In genomic region chr7:130605111-130605510, GRCm38 (mm10) we compare ENCODE assay signal across 8 mouse cellular contexts. TPM values are rescaled to one million over a fixed set of nuclear protein-coding genes. Genes with fewer than 3 reads are reported as not detected.
DNase-seq lines count a peak whose midpoint lies in the region; ATAC-seq and TF ChIP-seq lines count a peak whose summit lies in the region.
"Had no signal": no experiment of that assay in that cellular context is flagged by ENCODE, and none has a peak within 500 bp of the region (broad histone marks: within the 10 kb centered on the region; RNA-seq: fewer than 3 reads in every experiment).

No protein-coding gene starts in this region.

- DNase-seq in layer of hippocampus, adult 2 months (ENCODE audit: low spot score in 2 of 2), result no peak
- DNase-seq in layer of hippocampus, postnatal 36 days, result no peak
- peak; percentile 41 for DNase-seq in NIH3T3 (ENCODE audit: low read depth)
- peak; percentile 40 for DNase-seq in skeletal muscle tissue, adult 2 months (ENCODE audit: low read depth, low spot score)
- no peak for DNase-seq in layer of hippocampus, adult 11-12 months (ENCODE audit: low spot score)

- no peaks in the 10 kb centered on the region for H3K9me3 ChIP-seq in forebrain, embryonic 12.5 days
- H3K9me3 ChIP-seq: midbrain, embryonic 12.5 days had no signal

- no peak for ATAC-seq in forebrain, embryonic 12.5 days (ENCODE audit: low FRiP score)

- H3K36me3 ChIP-seq in forebrain, embryonic 12.5 days (replicated peaks), result no peaks in the 10 kb centered on the region
- H3K36me3 ChIP-seq: midbrain, embryonic 12.5 days had no signal

- WGBS in forebrain, embryonic 12.5 days, result 31% methylated on average over 6 of the region's 6 CpGs

- H3K27ac ChIP-seq in layer of hippocampus, adult 2 months, result peak overlapping the region; percentile 15; the same call in 1 of the 2 replicates
- H3K27ac ChIP-seq in embryonic fibroblast, embryonic 13.5 days (ENCODE audit: insufficient read depth, low read length), result no peak overlapping the region
- H3K27ac ChIP-seq in forebrain, embryonic 12.5 days, result no peak overlapping the region
- H3K27ac ChIP-seq: midbrain, embryonic 12.5 days had no signal

- no peak overlapping the region for H3K4me2 ChIP-seq in forebrain, embryonic 12.5 days
- H3K4me2 ChIP-seq: midbrain, embryonic 12.5 days had no signal

- H3K4me3 ChIP-seq in layer of hippocampus, adult 2 months, result no peak overlapping the region
- H3K4me3 ChIP-seq in embryonic fibroblast, embryonic 13.5 days (ENCODE audit: insufficient read depth, low read length), result no peak overlapping the region
- no peak overlapping the region for H3K4me3 ChIP-seq in forebrain, embryonic 12.5 days (replicated peaks)
- H3K4me3 ChIP-seq: midbrain, embryonic 12.5 days had no signal

- H3K9ac ChIP-seq in forebrain, embryonic 12.5 days, result no peak overlapping the region
- H3K9ac ChIP-seq: midbrain, embryonic 12.5 days had no signal

- no peaks in the 10 kb centered on the region for H3K4me1 ChIP-seq in embryonic fibroblast, embryonic 13.5 days (ENCODE audit: control insufficient read depth, insufficient read depth, low read length)
- H3K4me1 ChIP-seq in forebrain, embryonic 12.5 days, result no peaks in the 10 kb centered on the region
- H3K4me1 ChIP-seq: midbrain, embryonic 12.5 days had no signal

- TF ChIP-seq POLR2A in embryonic fibroblast, embryonic 13.5 days (IDR thresholded peaks at IDR 0.05; ENCODE audit: low read depth, low read length), result no peak

- peak; percentile 80 for TF ChIP-seq CTCF in layer of hippocampus, adult 2 months (conservative IDR thresholded peaks at IDR 0.05)
- TF ChIP-seq CTCF in embryonic fibroblast, embryonic 13.5 days (IDR thresholded peaks at IDR 0.05; ENCODE audit: borderline replicate concordance, insufficient read depth, low read length), result peak; percentile 50; the same call in 1 of the 2 replicates

- 0 out of 2 replicates have a peak, but pooled peaks cover 4% of the 10 kb centered on the region for H3K27me3 ChIP-seq in forebrain, embryonic 12.5 days

RNA-seq across cellular contexts. Expression of gene Tacc2, which starts 27.9 kb away (rescaled TPM):
- total RNA-seq in layer of hippocampus, adult 2 months (2021), result 10 to 100 TPM; 79.5 to 82.0 TPM
- total RNA-seq in layer of hippocampus, postnatal 36 days (2021), result 10 to 100 TPM; 73.1 to 82.4 TPM
- polyA plus RNA-seq in embryonic fibroblast, embryonic 13.5 days (2011; ENCODE audit: insufficient read length, low read depth, missing spikeins), result 43.4 and 53.0 TPM in 2 replicates
- polyA plus RNA-seq in forebrain, embryonic 12.5 days (2016; fragmentation: Nextera tagmentation; extraction: Ambion mirVana), result 54.8 and 57.3 TPM in 2 replicates

RNA-seq across cellular contexts. Expression of gene Nsmce4a, which starts 32.2 kb away (rescaled TPM):
- 10 to 100 TPM; 41.8 to 42.2 TPM for total RNA-seq in layer of hippocampus, adult 2 months (2021)
- total RNA-seq in layer of hippocampus, postnatal 36 days (2021), result 10 to 100 TPM; 41.5 to 41.8 TPM
- polyA plus RNA-seq in embryonic fibroblast, embryonic 13.5 days (2011; ENCODE audit: insufficient read length, low read depth, missing spikeins), result 55.1 and 67.9 TPM in 2 replicates
- 172 and 182 TPM in 2 replicates for polyA plus RNA-seq in forebrain, embryonic 12.5 days (2016; fragmentation: Nextera tagmentation; extraction: Ambion mirVana)

Comparison
In these comparisons a context has a peak if more than half of its experiments do, and no peak if none do; other contexts are left out.
1. DNase-seq: peak in NIH3T3 (single experiment) and skeletal muscle tissue, adult 2 months (single experiment); none in layer of hippocampus, adult 2 months (0 of 2), layer of hippocampus, postnatal 36 days (0 of 2) and layer of hippocampus, adult 11-12 months (single experiment).